Mouse (Mus musculus) 3134 (cell line): ENCODE data around the gene Aup1.

Source experiments
- DNase-seq: peaks from one replicate; pipeline ENCODE4 v3.0.0-alpha.2; 2011; ENCODE audit warnings: low spot score; ENCODE audit not compliant: insufficient read length; ENCODE audit errors: extremely low read depth

Gene Aup1

GRCm38 (mm10) chr6:83101688-83102556, 47.6 kb downstream of the Aup1 start:
- peak; percentile 85 for DNase-seq

GRCm38 (mm10) chr6:83103130-83103650, 48.9 kb downstream of the Aup1 start:
- DNase-seq: no peak

GRCm38 (mm10) chr6:83104158-83104557, 49.8 kb downstream of the Aup1 start:
- no peak for DNase-seq
